Mouse (Mus musculus) lung, adult 2 months (tissue): Measurements from ENCODE around the gene Stx12. TPM values are rescaled to one million over a fixed set of nuclear protein-coding genes. Genes with fewer than 3 reads are reported as not detected.
A peak's percentile ranks its signal among the peaks of the same experiment; 100 is the strongest.

Source experiments
- DNase-seq: peaks from one replicate; pipeline ENCODE4 v3.0.0; 2022
- H3K4me1 ChIP-seq: fragments of 200-500 bp; 2 replicates; pipeline ENCODE4 v1.6.1; 2011; ENCODE audit warnings: low read length; ENCODE audit not compliant: control insufficient read depth, insufficient read depth
- H3K4me3 ChIP-seq: fragments of 200-500 bp; replicated peaks from 2 replicates; pipeline ENCODE3; 2011; ENCODE audit warnings: low read depth, mild to moderate bottlenecking, control low read depth, low read length; ENCODE audit errors: extremely low read depth
- CTCF ChIP-seq: fragments of 200-500 bp; IDR thresholded peaks from 2 replicates; pipeline ENCODE4 v1.5.1; 2011; ENCODE audit warnings: mild to moderate bottlenecking, low read length, control low read depth; ENCODE audit not compliant: insufficient read depth
- POLR2A ChIP-seq: fragments of 200-500 bp; IDR thresholded peaks from 2 replicates; pipeline ENCODE4 v1.6.1; 2011; ENCODE audit warnings: low read depth, mild to moderate bottlenecking, control low read depth, low read length, borderline replicate concordance; ENCODE audit errors: extremely low read depth
- WGBS: fragments of 180-500 bp; shearing (Covaris S2); methylation state at CpG from one replicate; pipeline ENCODE4 v1.1.7; 2018; 5-methylcytosine and 5-hydroxymethylcytosine counted together
- polyA plus RNA-seq: library from polyadenylated mRNA; depleted of rRNA; stranded (reverse); fragments of >200 nt; gene quantifications from 2 replicates; pipeline ENCODE4 v1.2.3, GENCODE M21; 2012

Stx12 gene
- polyA plus RNA-seq, 1 experiment, result 28.3 TPM

- H3K4me1 ChIP-seq, result no peaks in the 10 kb centered on the region
- 61% methylated on average over 6 of the region's 6 CpGs for WGBS
- no peak overlapping the region for H3K4me3 ChIP-seq
- TF ChIP-seq POLR2A (no peak), CTCF (no peak)
- no peak for DNase-seq
These were observed 27.8 kb upstream of the Stx12 start for GRCm38 (mm10) chr4:132912156-132912555.

- Histone ChIP-seq H3K4me1 (peaks cover 18% of the 10 kb centered on the region), H3K4me3 (no peak overlapping the region)
- 75% methylated on average over 5 of the region's 5 CpGs for WGBS
- DNase-seq, result no peak
- TF ChIP-seq POLR2A (no peak), CTCF (no peak)
These were observed 21.6 kb upstream of the Stx12 start for GRCm38 (mm10) chr4:132905843-132906360.

GRCm38 (mm10) chr4:132904765-132905309 is 20.5 kb upstream of the Stx12 start:
- H3K4me3 ChIP-seq, result no peak overlapping the region
- 37% methylated on average over 9 of the region's 9 CpGs for WGBS
- DNase-seq, result no peak
- TF ChIP-seq POLR2A (no peak), CTCF (no peak)
- H3K4me1 ChIP-seq, result peaks cover 18% of the 10 kb centered on the region

GRCm38 (mm10) chr4:132904071-132904470 is 19.8 kb upstream of the Stx12 start:
- peaks cover 18% of the 10 kb centered on the region for H3K4me1 ChIP-seq
- DNase-seq, result no peak
- H3K4me3 ChIP-seq, result no peak overlapping the region
- 59% methylated on average over 2 of the region's 2 CpGs for WGBS
- TF ChIP-seq POLR2A (no peak), CTCF (no peak)

GRCm38 (mm10) chr4:132898197-132898596 is 13.9 kb upstream of the Stx12 start:
- Histone ChIP-seq H3K4me3 (no peak overlapping the region), H3K4me1 (no peaks in the 10 kb centered on the region)
- 72% methylated on average over 9 of the region's 9 CpGs for WGBS
- DNase-seq, result no peak
- TF ChIP-seq CTCF, result no peak
- no peak for TF ChIP-seq POLR2A

GRCm38 (mm10) chr4:132894402-132894801 is 10.1 kb upstream of the Stx12 start:
- DNase-seq, result no peak
- Histone ChIP-seq H3K4me1 (no peaks in the 10 kb centered on the region), H3K4me3 (no peak overlapping the region)
- no peak for TF ChIP-seq POLR2A
- no peak for TF ChIP-seq CTCF
- WGBS, result 31% methylated on average over 7 of the region's 7 CpGs

- WGBS, result 2% methylated on average over 9 of the region's 9 CpGs
- no peak for TF ChIP-seq POLR2A
- no peak for TF ChIP-seq CTCF
- H3K4me1 ChIP-seq, result peaks cover 2% of the 10 kb centered on the region; the same call in 1 of the 2 replicates
- DNase-seq, result no peak
- H3K4me3 ChIP-seq, result peak overlapping the region; percentile 72
These were observed 600 bp upstream of the Stx12 start for GRCm38 (mm10) chr4:132884844-132885374.

- Histone ChIP-seq H3K4me3 (peak overlapping the region; percentile 72), H3K4me1 (peaks cover 2% of the 10 kb centered on the region; the same call in 1 of the 2 replicates)
- DNase-seq, result no peak
- WGBS, result 2% methylated on average over 21 of the region's 21 CpGs
- TF ChIP-seq CTCF, result no peak
- TF ChIP-seq POLR2A, result 0 out of 2 replicates have a peak, but pooled peaks have one; percentile 29
These were observed 697 bp downstream of the Stx12 start for GRCm38 (mm10) chr4:132883561-132884063.

GRCm38 (mm10) chr4:132874363-132875097 is 9.8 kb downstream of the Stx12 start:
- Histone ChIP-seq H3K4me3 (no peak overlapping the region), H3K4me1 (peaks cover 11% of the 10 kb centered on the region; the same call in 1 of the 2 replicates)
- TF ChIP-seq POLR2A (no peak), CTCF (no peak)
- 67% methylated on average over 7 of the region's 7 CpGs for WGBS
- DNase-seq, result no peak
